Mouse (Mus musculus) E14TG2a.4 (cell line): ENCODE data around the gene Kdelc2.

Source experiments
- H3K27me3 ChIP-seq: 2 replicates; pipeline ENCODE4 v1.6.1; 2014; ENCODE audit warnings: low read length, control low read depth; ENCODE audit not compliant: insufficient read depth
- H3K36me3 ChIP-seq: 2 replicates; pipeline ENCODE4 v1.6.1; 2014; ENCODE audit warnings: low read length, control low read depth; ENCODE audit not compliant: insufficient read depth
- H3K4me1 ChIP-seq: replicated peaks from 2 replicates; pipeline ENCODE4 v1.6.1; 2014; ENCODE audit warnings: low read depth, low read length, control low read depth
- H3K4me3 ChIP-seq: replicated peaks from 2 replicates; pipeline ENCODE4 v1.5.1; 2014; ENCODE audit warnings: mild to moderate bottlenecking, low read length
- H3K9me3 ChIP-seq: 2 replicates; pipeline ENCODE4 v1.6.1; 2014; ENCODE audit warnings: low read length, control low read depth
- CTCF ChIP-seq: conservative IDR thresholded peaks from 2 replicates; pipeline ENCODE4 v1.5.1; 2014; ENCODE audit warnings: low read length
- NANOG ChIP-seq: IDR thresholded peaks from 2 replicates; pipeline ENCODE4 v1.6.1; 2014; ENCODE audit warnings: borderline replicate concordance, low read length, mixed read lengths
- POU5F1 ChIP-seq: IDR thresholded peaks from 2 replicates; pipeline ENCODE4 v1.6.1; 2014; ENCODE audit warnings: low read length, borderline replicate concordance

Kdelc2 gene

GRCm38 (mm10) chr9:53346402-53346801 is 37.4 kb upstream of the Kdelc2 start:
- Histone ChIP-seq H3K4me3 (no peak overlapping the region), H3K9me3 (no peaks in the 10 kb centered on the region), H3K4me1 (peaks cover under 1% of the 10 kb centered on the region), H3K36me3 (no peaks in the 10 kb centered on the region), H3K27me3 (no peaks in the 10 kb centered on the region; the same call in 1 of the 2 replicates)
- no peak for TF ChIP-seq NANOG

GRCm38 (mm10) chr9:53349211-53349610 is 34.6 kb upstream of the Kdelc2 start:
- H3K36me3 ChIP-seq: no peaks in the 10 kb centered on the region
- no peak overlapping the region for H3K4me3 ChIP-seq
- TF ChIP-seq CTCF (no peak), POU5F1 (no peak), NANOG (no peak)
- no peaks in the 10 kb centered on the region for H3K4me1 ChIP-seq
- H3K27me3 ChIP-seq: no peaks in the 10 kb centered on the region; the same call in 1 of the 2 replicates
- no peaks in the 10 kb centered on the region for H3K9me3 ChIP-seq

DNA sequence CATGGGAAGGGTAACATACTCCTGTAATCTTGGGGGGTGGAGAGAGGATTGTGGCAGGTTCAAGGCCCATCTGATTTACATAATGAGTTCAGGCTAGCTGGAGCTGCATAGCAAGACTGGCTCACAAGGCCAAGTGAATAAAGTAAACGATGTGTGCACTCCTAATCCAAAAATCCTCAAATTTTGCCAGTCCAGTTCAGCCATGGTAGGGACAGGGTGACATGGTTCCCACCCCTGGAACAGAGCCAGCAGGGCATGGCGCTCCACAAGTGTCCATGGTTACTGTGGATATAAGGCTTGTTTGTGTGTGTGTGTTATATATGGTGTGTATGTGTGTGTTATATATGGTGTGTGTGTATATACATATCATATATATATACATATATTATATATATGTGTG is 33.5 kb upstream of the Kdelc2 start:
- H3K36me3 ChIP-seq: no peaks in the 10 kb centered on the region
- no peak overlapping the region for H3K4me3 ChIP-seq
- no peaks in the 10 kb centered on the region for H3K4me1 ChIP-seq
- TF ChIP-seq POU5F1 (no peak), NANOG (no peak), CTCF (no peak)
- no peaks in the 10 kb centered on the region; the same call in 1 of the 2 replicates for H3K27me3 ChIP-seq
- H3K9me3 ChIP-seq: no peaks in the 10 kb centered on the region

- H3K9me3 ChIP-seq: no peaks in the 10 kb centered on the region
- H3K27me3 ChIP-seq: no peaks in the 10 kb centered on the region; the same call in 1 of the 2 replicates
- H3K4me1 ChIP-seq: no peaks in the 10 kb centered on the region
- TF ChIP-seq CTCF (no peak), POU5F1 (no peak), NANOG (no peak)
- no peak overlapping the region for H3K4me3 ChIP-seq
- no peaks in the 10 kb centered on the region for H3K36me3 ChIP-seq
Measured at GRCm38 (mm10) chr9:53351899-53352298, 31.9 kb upstream of the Kdelc2 start.

DNA sequence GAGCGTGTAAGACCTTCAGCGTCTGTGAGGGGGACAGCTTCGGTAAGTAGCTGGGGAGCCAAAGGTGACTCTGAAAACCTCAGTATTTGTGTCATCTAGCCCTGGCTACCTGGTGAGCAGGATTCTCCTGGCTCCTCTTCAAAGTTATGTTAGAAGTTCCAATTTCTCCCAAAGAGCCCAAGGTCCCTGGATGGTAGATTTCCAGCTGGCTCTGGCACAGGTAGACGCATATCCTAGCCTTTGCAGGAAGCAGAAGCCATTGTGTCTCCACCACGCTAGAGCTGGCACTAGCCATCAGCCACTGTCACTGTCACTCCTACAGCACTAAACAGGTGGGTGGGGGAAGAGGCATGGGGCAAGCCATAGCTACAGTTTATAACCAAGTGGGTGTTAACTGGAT is 30.7 kb upstream of the Kdelc2 start:
- Histone ChIP-seq H3K27me3 (no peaks in the 10 kb centered on the region), H3K36me3 (no peaks in the 10 kb centered on the region), H3K9me3 (no peaks in the 10 kb centered on the region), H3K4me3 (no peak overlapping the region), H3K4me1 (no peaks in the 10 kb centered on the region)
- TF ChIP-seq POU5F1 (no peak), NANOG (no peak), CTCF (no peak)

DNA sequence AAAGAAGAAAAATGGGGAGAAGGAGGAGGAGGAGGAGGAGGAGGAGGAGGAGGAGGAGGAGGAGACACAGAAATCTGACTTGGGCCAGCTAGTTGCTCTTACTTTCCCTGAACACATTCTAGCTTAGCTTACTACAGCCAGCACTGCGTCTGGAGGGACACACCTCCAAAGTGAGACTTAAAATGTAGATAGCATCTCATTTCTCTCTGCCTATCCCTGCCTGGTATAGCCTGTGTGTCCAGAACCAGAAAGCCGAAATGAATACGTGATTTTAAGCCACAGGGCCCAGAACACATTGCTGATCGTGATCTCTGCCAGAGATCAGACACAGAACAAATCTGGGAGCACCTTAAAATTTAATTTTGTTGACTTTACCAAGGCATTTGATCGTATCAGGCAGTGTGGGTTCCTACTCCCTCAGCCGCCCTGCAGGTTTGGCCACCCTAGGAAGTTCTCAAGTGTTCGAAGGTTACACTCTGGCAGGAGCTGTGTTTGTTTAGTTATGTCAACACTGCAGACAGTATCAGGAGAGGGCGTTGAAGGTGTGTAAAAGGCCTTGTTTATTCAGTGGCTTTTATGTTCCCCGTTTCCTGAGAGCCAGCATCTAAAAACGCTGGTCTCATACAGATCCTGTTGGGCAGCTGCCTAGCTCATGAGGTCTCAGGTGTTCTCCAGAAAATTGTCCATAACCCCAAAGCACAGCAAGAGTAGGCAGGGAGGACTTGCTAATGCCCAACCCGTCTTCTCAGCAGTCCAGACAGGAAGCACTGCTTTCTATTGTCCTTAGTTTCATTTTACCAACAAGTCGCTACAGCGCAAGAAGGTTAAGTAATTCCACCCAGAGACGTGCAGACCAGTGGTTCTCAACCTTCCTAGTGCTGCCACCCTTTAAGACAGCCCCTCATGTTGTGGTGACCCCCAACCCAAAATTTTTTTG is 27.3 kb upstream of the Kdelc2 start:
- TF ChIP-seq POU5F1 (no peak), CTCF (no peak), NANOG (no peak)

GRCm38 (mm10) chr9:53371339-53371738 is 12.5 kb upstream of the Kdelc2 start:
- Histone ChIP-seq H3K4me1 (no peaks in the 10 kb centered on the region), H3K36me3 (no peaks in the 10 kb centered on the region), H3K9me3 (no peaks in the 10 kb centered on the region), H3K27me3 (peaks cover 18% of the 10 kb centered on the region), H3K4me3 (no peak overlapping the region)
- TF ChIP-seq POU5F1 (no peak), CTCF (no peak), NANOG (no peak)

More for the DNA sequence above, 27.3 kb upstream of the Kdelc2 start:
- H3K36me3 ChIP-seq: no peaks in the 10 kb centered on the region
- H3K27me3 ChIP-seq: no peaks in the 10 kb centered on the region
- H3K4me3 ChIP-seq: no peak overlapping the region
- H3K9me3 ChIP-seq: no peaks in the 10 kb centered on the region
- H3K4me1 ChIP-seq: peaks cover 3% of the 10 kb centered on the region

DNA sequence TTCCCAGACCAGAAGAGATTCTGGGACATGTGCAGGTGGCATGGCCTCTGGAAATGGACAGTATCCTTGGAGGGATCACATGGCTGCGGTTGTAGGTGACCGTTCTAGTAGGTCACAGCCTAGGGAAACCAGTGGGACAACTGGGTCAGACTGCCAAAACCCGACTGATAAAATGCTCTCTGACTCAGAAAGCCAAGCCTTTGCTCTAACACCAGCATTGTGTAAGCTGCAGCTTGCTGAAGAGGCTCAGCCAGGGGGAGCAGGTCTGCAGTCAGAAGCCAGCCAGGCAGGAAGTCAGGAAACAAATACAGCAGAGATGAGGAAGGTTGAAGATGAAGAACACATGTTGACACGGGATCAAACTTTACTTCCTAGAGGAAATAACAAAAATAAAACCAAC is 7.9 kb upstream of the Kdelc2 start:
- Histone ChIP-seq H3K27me3 (peaks cover 21% of the 10 kb centered on the region), H3K4me1 (no peaks in the 10 kb centered on the region), H3K36me3 (no peaks in the 10 kb centered on the region), H3K4me3 (no peak overlapping the region), H3K9me3 (no peaks in the 10 kb centered on the region)
- TF ChIP-seq CTCF: no peak
- no peak for TF ChIP-seq POU5F1
- no peak for TF ChIP-seq NANOG

DNA sequence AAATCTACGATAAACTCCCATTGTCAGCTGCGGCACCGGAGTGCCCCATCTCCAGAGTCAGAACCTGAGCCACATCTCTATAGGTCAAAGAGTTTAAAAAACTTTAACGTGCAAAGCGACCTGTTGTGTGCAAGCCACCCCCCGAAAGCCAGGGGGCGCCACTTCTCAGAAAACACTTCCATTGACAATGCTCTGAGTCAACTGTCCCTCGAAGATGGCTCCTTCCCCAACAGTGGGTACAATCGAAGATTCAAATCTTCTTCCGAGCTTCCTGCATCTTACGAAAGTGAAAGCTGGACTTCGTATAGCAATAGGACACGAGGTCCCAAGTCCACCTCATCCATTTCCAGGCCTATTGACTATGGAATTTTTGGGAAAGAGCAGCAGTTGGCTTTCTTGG is 7.0 kb upstream of the Kdelc2 start:
- no peaks in the 10 kb centered on the region for H3K36me3 ChIP-seq
- peaks cover 5% of the 10 kb centered on the region; the same call in 1 of the 2 replicates for H3K4me1 ChIP-seq
- peaks cover 21% of the 10 kb centered on the region for H3K27me3 ChIP-seq
- no peak for TF ChIP-seq POU5F1
- no peak for TF ChIP-seq NANOG
- TF ChIP-seq CTCF: peak; percentile 60
- H3K4me3 ChIP-seq: no peak overlapping the region
- H3K9me3 ChIP-seq: no peaks in the 10 kb centered on the region
